Mouse (Mus musculus) lung, adult 2 months (tissue): ENCODE results near the gene Gspt2.
"Not testable (repeated sequence)": the region's sequence is repeated elsewhere in the genome, so short reads cannot be mapped to it uniquely, and the experiment has no call there.

Experiments
- CTCF ChIP-seq: fragments of 200-500 bp; IDR thresholded peaks from 2 replicates; pipeline ENCODE4 v1.5.1; 2011; ENCODE audit warnings: mild to moderate bottlenecking, low read length, control low read depth; ENCODE audit not compliant: insufficient read depth
- POLR2A ChIP-seq: fragments of 200-500 bp; IDR thresholded peaks from 2 replicates; pipeline ENCODE4 v1.6.1; 2011; ENCODE audit warnings: low read depth, mild to moderate bottlenecking, control low read depth, low read length, borderline replicate concordance; ENCODE audit errors: extremely low read depth

DNA sequence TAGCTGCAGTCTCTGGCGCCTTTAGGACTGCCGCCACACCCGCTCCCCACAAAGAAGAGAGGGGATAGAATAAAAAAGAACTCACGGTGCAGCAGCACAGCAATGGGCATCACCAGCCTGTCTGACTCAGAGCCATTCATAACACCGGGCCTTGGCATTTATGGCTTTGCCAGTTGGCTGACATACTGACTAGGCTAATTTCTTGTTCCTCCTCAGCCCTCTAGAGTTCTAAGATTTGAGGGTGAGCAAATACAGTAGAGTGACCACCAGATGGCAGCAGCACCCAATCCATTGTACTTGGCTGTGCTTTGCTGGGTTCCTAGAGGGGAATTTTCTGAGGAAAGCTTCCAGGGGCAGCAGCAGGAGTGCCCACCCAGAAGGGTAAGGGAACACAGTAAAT, 53.7 kb downstream of the Gspt2 start:
- TF ChIP-seq CTCF, POLR2A: not testable (repeated sequence)
